ENCODE assay signal across 21 mouse cellular contexts in genomic region chr12:8635546-8635945, GRCm38 (mm10). TPM values are rescaled to one million over a fixed set of nuclear protein-coding genes. Genes with fewer than 3 reads are reported as not detected.
DNase-seq lines count a peak whose midpoint lies in the region; ATAC-seq and TF ChIP-seq lines count a peak whose summit lies in the region.
"Had no signal": no experiment of that assay in that cellular context is flagged by ENCODE, and none has a peak within 500 bp of the region (broad histone marks: within the 10 kb centered on the region; RNA-seq: fewer than 3 reads in every experiment).

No protein-coding gene starts in this region.

- H3K36me3 ChIP-seq in intestine, embryonic 14.5 days (ENCODE audit: control insufficient read depth, insufficient read depth, low read length): no peaks in the 10 kb centered on the region
- no peaks in the 10 kb centered on the region for H3K36me3 ChIP-seq in intestine, embryonic 16.5 days (ENCODE audit: control insufficient read depth, insufficient read depth, low read length)
- H3K36me3 ChIP-seq in heart, adult 2 months (ENCODE audit: control insufficient read depth, insufficient read depth, low read length): no peaks in the 10 kb centered on the region
- H3K36me3 ChIP-seq: hindbrain, embryonic 10.5 days had no signal

- H3K4me3 ChIP-seq in intestine, embryonic 14.5 days (ENCODE audit: low read depth, low read length): no peak overlapping the region
- H3K4me3 ChIP-seq in intestine, embryonic 16.5 days (ENCODE audit: low read length): no peak overlapping the region
- no peak overlapping the region for H3K4me3 ChIP-seq in heart, adult 2 months
- H3K4me3 ChIP-seq: hindbrain, embryonic 10.5 days had no signal

- 0 out of 2 replicates have a peak, but pooled peaks cover 1% of the 10 kb centered on the region for H3K79me2 ChIP-seq in heart, adult 2 months (replicated peaks; ENCODE audit: control insufficient read depth, insufficient read depth, low read length)

- no peaks in the 10 kb centered on the region for H3K4me1 ChIP-seq in intestine, embryonic 14.5 days (replicated peaks; ENCODE audit: control insufficient read depth, insufficient read depth, low read length)
- H3K4me1 ChIP-seq in intestine, embryonic 16.5 days (ENCODE audit: control insufficient read depth, insufficient read depth, low read length): no peaks in the 10 kb centered on the region
- H3K4me1 ChIP-seq in heart, adult 2 months (ENCODE audit: control insufficient read depth, insufficient read depth, low read length): peaks cover 3% of the 10 kb centered on the region

- no peak overlapping the region for H3K27ac ChIP-seq in intestine, embryonic 14.5 days (ENCODE audit: low read depth)
- H3K27ac ChIP-seq in intestine, embryonic 16.5 days (ENCODE audit: low read length): no peak overlapping the region
- H3K27ac ChIP-seq in heart, adult 2 months: no peak overlapping the region
- H3K27ac ChIP-seq: hindbrain, embryonic 10.5 days had no signal

- no peaks in the 10 kb centered on the region for H3K9me3 ChIP-seq in intestine, embryonic 14.5 days (ENCODE audit: control insufficient read depth, low read length)
- no peaks in the 10 kb centered on the region for H3K9me3 ChIP-seq in intestine, embryonic 16.5 days (ENCODE audit: control insufficient read depth, low read length)
- H3K9me3 ChIP-seq: hindbrain, embryonic 10.5 days had no signal

- over 99% methylated on average over 4 of the region's 4 CpGs for WGBS in intestine, embryonic 14.5 days
- WGBS in intestine, embryonic 16.5 days: 98% methylated on average over 4 of the region's 4 CpGs
- 98% methylated on average over 4 of the region's 4 CpGs for WGBS in heart, adult 2 months

- H3K4me2 ChIP-seq in intestine, embryonic 14.5 days (ENCODE audit: low read length): no peak overlapping the region
- H3K4me2 ChIP-seq in intestine, embryonic 16.5 days (ENCODE audit: low read depth, low read length): no peak overlapping the region
- H3K4me2 ChIP-seq: heart, embryonic 11.5 days had no signal

- no peak overlapping the region for H3K9ac ChIP-seq in intestine, embryonic 14.5 days (ENCODE audit: low read length)
- H3K9ac ChIP-seq in intestine, embryonic 16.5 days (ENCODE audit: low read depth, low read length): no peak overlapping the region
- no peak overlapping the region for H3K9ac ChIP-seq in heart, adult 2 months (ENCODE audit: low read depth, low read length)
- H3K9ac ChIP-seq: forebrain, postnatal 0 days had no signal

- intact Hi-C loops in heart, postnatal 36 days (cut with DNase I): loop anchor here (10.0 kb wide), 1 partner anchor 311 kb away; no protein-coding TSS in a partner anchor
- intact Hi-C loops in heart, adult 2 months (cut with DNase I): loop anchor here (10.0 kb wide), 3 partner anchors 249 to 369 kb away; partner anchors contain the start of gene Hs1bp3

- H3K27me3 ChIP-seq in intestine, embryonic 14.5 days (replicated peaks; ENCODE audit: control insufficient read depth, insufficient read depth, low read length): no peaks in the 10 kb centered on the region
- H3K27me3 ChIP-seq in intestine, embryonic 16.5 days (replicated peaks; ENCODE audit: control insufficient read depth, insufficient read depth, low read length): no peaks in the 10 kb centered on the region
- H3K27me3 ChIP-seq in heart, adult 2 months (ENCODE audit: control insufficient read depth, insufficient read depth, low read length): no peaks in the 10 kb centered on the region

- no peak for ATAC-seq in intestine, embryonic 14.5 days (replicated peaks; ENCODE audit: low FRiP score, low TSS enrichment, low read depth)
- no peak for ATAC-seq in intestine, embryonic 16.5 days
- ATAC-seq in CD4-positive, CD25-positive, alpha-beta regulatory T cell, adult 4 months: peak; percentile 27
- 0 out of 2 replicates have a peak, but pooled peaks have one; percentile 20 for ATAC-seq in granulocyte monocyte progenitor cell, adult 5-6 weeks (replicated peaks; ENCODE audit: poor library complexity, severe bottlenecking)
- ATAC-seq: forebrain, postnatal 0 days had no signal

- DNase-seq in intestine, embryonic 14.5 days (ENCODE audit: low spot score): peak; percentile 52
- DNase-seq in 3134 (ENCODE audit: extremely low read depth, insufficient read length, low spot score): peak; percentile 32
- DNase-seq in spleen, postnatal 10 days (ENCODE audit: low spot score in 2 of 2): no peak
- no peak for DNase-seq in heart, postnatal 36 days
- DNase-seq in heart, adult 2 months: no peak
- DNase-seq: cerebellum, adult 18-20 months; embryo, embryonic 11 days; gastrocnemius, postnatal 10 days; kidney, adult 8-10 months; layer of hippocampus, adult 9-11 months; retina, postnatal 1 day had no signal

- no peak for TF ChIP-seq POLR2A in heart, adult 2 months (IDR thresholded peaks at IDR 0.05; ENCODE audit: insufficient read depth, low read depth, low read length)

- TF ChIP-seq EP300 in heart, adult 2 months (IDR thresholded peaks at IDR 0.05; ENCODE audit: insufficient read depth, low read depth, low read length): no peak

- TF ChIP-seq CTCF in heart, adult 2 months (IDR thresholded peaks at IDR 0.05): no peak

RNA-seq across cellular contexts. Expression of gene Slc7a15, which starts 36.7 kb away (rescaled TPM):
- polyA plus RNA-seq in intestine, embryonic 14.5 days (2014; fragmentation: Nextera tagmentation; extraction: Ambion mirVana): not detected in 2 replicates
- polyA plus RNA-seq in intestine, embryonic 16.5 days (2015; fragmentation: Nextera tagmentation; extraction: Ambion mirVana): 0.36 and 0.44 TPM in 2 replicates
- polyA plus RNA-seq in CD4-positive, CD25-positive, alpha-beta regulatory T cell, adult 4 months (2017; shearing (Covaris generic)): not detected
- not detected in 2 replicates for total RNA-seq in granulocyte monocyte progenitor cell, adult 5-6 weeks (2014; fragmentation: Nextera tagmentation)
- total RNA-seq in granulocyte monocyte progenitor cell, adult 5-6 weeks (2017): not detected in 2 replicates
- total RNA-seq in heart, postnatal 36 days (2021): not detected
- not detected for total RNA-seq in heart, adult 2 months (2021)
- not detected in 2 replicates for polyA plus RNA-seq in heart, adult 2 months (2012; rRNA removed)
- total RNA-seq: forebrain, postnatal 0 days; gastrocnemius, postnatal 10 days; liver, adult 2 months had no signal
- polyA plus RNA-seq: forebrain, postnatal 0 days; heart, embryonic 11.5 days; hindbrain, embryonic 10.5 days; lung, embryonic 16.5 days; neural tube, embryonic 14.5 days; spleen, adult 2 months had no signal

RNA-seq across cellular contexts. Expression of gene Pum2, which starts 38.4 kb away (rescaled TPM):
- 59.2 and 71.8 TPM in 2 replicates for polyA plus RNA-seq in intestine, embryonic 14.5 days (2014; fragmentation: Nextera tagmentation; extraction: Ambion mirVana)
- polyA plus RNA-seq in intestine, embryonic 16.5 days (2015; fragmentation: Nextera tagmentation; extraction: Ambion mirVana): 31.9 and 34.3 TPM in 2 replicates
- polyA plus RNA-seq in CD4-positive, CD25-positive, alpha-beta regulatory T cell, adult 4 months (2017; shearing (Covaris generic)): 10 to 100 TPM; 66.0 to 67.0 TPM
- total RNA-seq in granulocyte monocyte progenitor cell, adult 5-6 weeks (2014; fragmentation: Nextera tagmentation): 133 and 140 TPM in 2 replicates
- 139 and 153 TPM in 2 replicates for total RNA-seq in granulocyte monocyte progenitor cell, adult 5-6 weeks (2017)
- 100 to 1,000 TPM; 125 to 141 TPM for total RNA-seq in heart, postnatal 36 days (2021)
- total RNA-seq in heart, adult 2 months (2021): 100 to 1,000 TPM; 130 TPM
- polyA plus RNA-seq in heart, adult 2 months (2012; rRNA removed): 38.6 and 68.9 TPM in 2 replicates

Comparison
In these comparisons a context has a peak if more than half of its experiments do, and no peak if none do; other contexts are left out.
1. ATAC-seq: peak in CD4-positive, CD25-positive, alpha-beta regulatory T cell, adult 4 months (single experiment) and granulocyte monocyte progenitor cell, adult 5-6 weeks (single experiment); none in intestine, embryonic 14.5 days (single experiment) and intestine, embryonic 16.5 days (single experiment).
2. DNase-seq: peak in intestine, embryonic 14.5 days (single experiment) and 3134 (single experiment); none in spleen, postnatal 10 days (0 of 2), heart, postnatal 36 days (0 of 2) and heart, adult 2 months (0 of 2).